Mouse (Mus musculus) heart, adult 18-20 months (tissue): ENCODE data around the gene Aaed1. TPM values are rescaled to one million over a fixed set of nuclear protein-coding genes. Genes with fewer than 3 reads are reported as not detected.
"Not testable (repeated sequence)": the region's sequence is repeated elsewhere in the genome, so short reads cannot be mapped to it uniquely, and the experiment has no call there.

Source experiments
- DNase-seq, 2 experiments: peaks; one replicate each; pipeline ENCODE4 v3.0.0; 2021 to 2022; ENCODE audit warnings: mixed read lengths in 1 of 2
- total RNA-seq, 2 experiments: library from RNA; stranded (reverse); gene quantifications; 2 replicates each; pipeline ENCODE4 v1.2.3; 2021

Gene Aaed1
- total RNA-seq, 2 experiments from 2014 or later, result 57.7 to 58.6 TPM

DNA sequence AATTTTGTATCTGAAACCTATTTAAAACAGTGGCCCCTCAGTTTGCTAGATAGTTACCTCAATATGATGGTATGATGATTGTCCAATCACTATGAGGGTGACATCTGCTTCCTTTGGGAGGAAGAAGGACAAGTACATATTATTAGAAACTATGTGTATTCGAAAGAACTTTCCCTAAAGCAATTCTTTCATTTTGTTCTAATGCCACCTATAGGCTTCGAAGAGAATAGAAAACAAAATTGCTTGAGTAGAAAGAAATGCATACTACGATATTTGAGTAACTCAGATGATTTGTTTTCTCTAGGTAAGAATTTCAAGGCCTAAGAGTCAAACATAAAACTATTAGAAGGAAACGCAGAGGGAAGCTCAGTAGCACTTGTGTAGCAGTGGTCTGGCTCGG lies 3.5 kb downstream of the Aaed1 start:
- no peak for DNase-seq

GRCm38 (mm10) chr13:64307508-64307907 lies 5.0 kb downstream of the Aaed1 start:
- no peak for DNase-seq

- DNase-seq, result peak; percentile 25 to 67
These were observed 6.4 kb downstream of the Aaed1 start for GRCm38 (mm10) chr13:64306078-64306477.

DNA sequence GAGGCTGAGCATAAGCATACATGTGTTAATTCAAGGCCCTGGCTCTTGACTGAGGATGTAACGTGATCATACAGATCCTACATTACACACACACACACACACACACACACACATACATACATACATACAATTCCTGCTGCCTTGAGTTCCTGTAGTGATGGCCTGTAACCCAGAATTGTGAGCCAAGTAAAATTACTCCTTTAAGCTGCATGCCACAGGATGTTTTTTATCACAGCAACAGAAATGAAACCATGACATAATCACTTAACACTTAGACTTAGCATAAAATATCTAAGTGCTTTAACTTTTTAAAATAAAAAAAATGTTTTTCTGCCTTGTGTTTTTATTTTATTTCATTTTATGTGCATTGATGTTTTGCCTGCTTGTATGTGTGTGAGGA lies 13.4 kb downstream of the Aaed1 start:
- no peak for DNase-seq

- no peak for DNase-seq
These were observed 25.7 kb downstream of the Aaed1 start for GRCm38 (mm10) chr13:64286791-64287190.

DNA sequence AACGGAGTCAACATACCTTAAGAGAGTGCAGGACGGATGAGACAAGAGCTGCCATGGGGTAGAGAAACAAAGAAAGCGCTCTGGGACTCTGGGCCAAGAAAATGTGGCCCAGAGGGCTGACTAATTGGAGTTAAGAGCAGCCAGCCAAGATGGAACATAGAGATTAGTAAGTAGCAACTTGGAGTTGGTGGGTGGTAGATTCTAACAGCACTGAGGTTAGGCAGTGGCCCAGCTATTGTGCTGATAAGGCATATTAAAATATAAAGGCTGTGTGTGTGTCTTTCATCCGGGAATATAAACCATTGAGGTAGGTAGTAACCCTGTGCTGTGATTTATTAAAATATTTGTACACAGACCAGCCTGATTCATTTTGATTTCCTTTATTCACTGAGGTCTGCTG lies 26.2 kb downstream of the Aaed1 start:
- no peak for DNase-seq

DNA sequence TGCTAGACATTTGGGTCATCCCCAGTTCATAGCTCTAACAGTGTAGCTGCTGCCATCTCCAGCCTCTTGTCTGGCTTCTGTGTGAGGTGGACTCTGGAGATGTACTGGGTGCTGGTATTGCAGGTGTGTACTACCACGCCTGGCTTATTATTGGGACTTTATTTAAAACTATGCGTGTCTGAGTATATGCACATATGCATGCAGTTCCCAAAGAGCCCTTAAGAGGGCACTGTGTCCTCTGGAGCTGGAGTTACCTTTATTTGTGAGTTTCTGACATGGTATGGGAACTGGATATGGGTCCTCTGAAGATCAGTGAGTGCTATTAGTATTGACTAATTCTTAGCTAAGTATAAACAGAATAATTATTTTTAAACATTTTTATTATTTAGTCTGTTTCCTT lies 27.8 kb downstream of the Aaed1 start:
- no peak for DNase-seq

- DNase-seq, result no peak
These were observed 31.6 kb downstream of the Aaed1 start for GRCm38 (mm10) chr13:64280940-64281339.

DNA sequence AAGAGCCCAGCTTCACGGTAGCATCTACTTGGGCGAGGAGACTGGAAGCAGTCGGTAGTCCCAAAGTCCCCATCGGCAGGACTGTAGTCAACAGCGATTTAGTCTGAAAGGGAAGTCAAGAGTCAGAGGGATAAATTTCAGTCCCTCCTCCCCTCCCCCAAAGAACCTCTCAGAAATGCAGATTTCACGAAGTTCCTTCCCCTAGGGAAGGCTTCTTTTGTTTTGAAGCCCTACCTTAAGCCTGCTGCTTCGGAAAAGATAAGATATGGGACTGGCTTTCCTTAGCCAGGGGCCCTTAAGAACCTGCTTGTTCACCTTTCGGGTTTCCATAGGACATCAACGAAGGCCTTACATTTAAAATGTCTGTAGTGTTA lies 36.8 kb downstream of the Aaed1 start:
- DNase-seq, result no peak

- DNase-seq, result peak; percentile 75 to 77
These were observed 37.4 kb downstream of the Aaed1 start, which contains the start of gene Cdc14b for GRCm38 (mm10) chr13:64274879-64275753. Gene Cdc14b (minus strand): TSS chr13:64275290.

- peak in 1 of 2 experiments; percentile 35 for DNase-seq
These were observed 38.3 kb downstream of the Aaed1 start for GRCm38 (mm10) chr13:64273891-64274844.

DNA sequence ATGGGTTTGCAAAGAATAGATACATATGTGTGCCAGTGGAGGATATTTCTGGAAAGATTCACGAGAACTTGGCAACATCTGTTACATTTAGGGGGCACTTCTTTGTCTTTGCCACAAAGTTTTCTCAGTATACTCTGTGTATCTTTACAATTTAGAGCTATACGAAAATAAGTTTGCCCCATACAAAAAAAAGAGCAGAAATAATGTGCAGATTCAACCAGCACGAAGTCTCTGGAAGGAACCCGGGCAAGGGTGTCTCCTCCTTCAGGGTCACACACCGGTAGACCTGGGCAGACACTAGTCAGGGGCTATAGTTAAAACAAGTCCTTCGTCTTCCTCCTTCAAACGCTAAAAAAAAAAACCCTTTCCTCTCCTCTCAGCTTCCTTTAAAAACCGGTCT lies 39.2 kb downstream of the Aaed1 start:
- no peak for DNase-seq

- no peak for DNase-seq
These were observed 44.1 kb downstream of the Aaed1 start for GRCm38 (mm10) chr13:64268384-64268783.

DNA sequence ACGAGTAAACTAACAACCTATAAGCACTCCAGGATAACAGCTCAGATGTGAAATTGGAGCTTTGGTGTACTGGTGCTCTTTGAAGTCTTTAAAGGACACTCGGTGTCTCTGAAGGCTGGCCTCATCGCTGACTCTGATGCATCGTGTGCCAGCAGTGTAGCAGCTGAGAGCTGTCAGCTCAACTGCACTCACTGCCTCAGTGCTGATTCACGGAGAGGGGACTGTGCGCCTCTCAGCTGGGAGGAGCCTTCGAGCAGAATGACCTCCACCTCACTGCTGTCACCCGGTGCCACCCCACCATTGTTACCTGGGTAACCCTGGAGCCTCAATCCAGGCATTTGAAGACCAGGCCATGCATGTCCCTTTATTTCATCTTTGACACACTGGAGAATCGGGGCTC lies 45.4 kb downstream of the Aaed1 start:
- no peak for DNase-seq

DNA sequence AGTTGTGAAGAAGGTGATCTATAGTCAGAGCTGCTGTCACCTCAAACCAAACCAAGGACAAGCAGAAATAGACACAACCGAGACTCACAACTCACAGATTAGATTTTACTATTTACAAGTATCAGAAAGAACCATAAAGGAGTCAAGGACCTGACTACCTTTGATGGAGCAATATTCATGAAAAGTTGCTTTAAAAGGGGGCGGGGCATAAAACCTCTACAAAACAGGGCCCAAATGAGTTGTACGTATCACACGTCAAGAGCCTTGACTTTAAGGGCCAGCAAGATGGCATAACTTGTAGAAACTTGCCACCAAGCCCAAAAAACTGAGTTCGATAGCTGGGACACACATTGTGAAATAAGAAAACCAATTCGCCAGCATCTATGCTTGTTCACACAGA lies 47.9 kb downstream of the Aaed1 start:
- DNase-seq, result no peak

DNA sequence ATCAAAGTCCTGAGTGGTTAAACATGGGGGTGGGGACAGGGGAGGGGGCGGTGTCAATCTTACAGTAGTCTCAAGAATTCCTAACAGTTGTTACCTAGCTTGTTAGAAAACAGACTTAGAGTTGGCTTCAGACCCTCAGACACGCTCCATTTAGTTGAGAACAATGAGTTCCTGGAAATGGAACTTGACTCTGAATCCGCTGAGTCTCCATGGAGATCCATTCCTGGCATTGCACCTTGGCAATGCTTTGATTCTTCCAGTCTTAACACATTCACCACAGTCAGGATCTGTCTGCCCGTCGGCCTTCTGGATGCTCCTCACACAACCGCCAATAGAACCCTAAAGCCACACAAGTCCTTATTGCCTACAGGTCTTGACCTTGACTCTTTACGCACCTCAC lies 52.6 kb downstream of the Aaed1 start:
- no peak for DNase-seq

GRCm38 (mm10) chr13:64258516-64258821 lies 54.0 kb downstream of the Aaed1 start:
- no peak for DNase-seq

GRCm38 (mm10) chr13:64257814-64258515 lies 54.5 kb downstream of the Aaed1 start:
- DNase-seq, result no peak

- no peak for DNase-seq
These were observed 55.3 kb downstream of the Aaed1 start for GRCm38 (mm10) chr13:64257010-64257813.

DNA sequence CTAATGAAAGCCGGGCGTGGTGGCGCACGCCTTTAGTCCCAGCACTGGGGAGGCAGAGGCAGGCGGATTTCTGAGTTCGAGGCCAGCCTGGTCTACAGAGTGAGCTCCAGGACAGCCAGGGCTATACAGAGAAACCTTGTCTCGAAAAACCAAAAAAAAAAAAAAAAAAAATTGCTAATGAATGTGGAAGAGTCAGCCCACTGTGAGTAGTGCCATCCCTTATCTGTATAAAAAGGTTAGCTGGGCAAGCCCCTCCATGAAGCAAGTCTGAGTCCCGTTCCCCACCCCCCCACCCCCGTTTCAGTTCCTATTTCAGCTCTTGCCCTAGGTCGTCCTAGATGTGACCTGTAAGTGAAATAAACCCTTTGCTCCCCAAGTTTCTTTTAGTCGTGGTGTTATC lies 58.3 kb downstream of the Aaed1 start:
- not testable (repeated sequence) for DNase-seq

DNA sequence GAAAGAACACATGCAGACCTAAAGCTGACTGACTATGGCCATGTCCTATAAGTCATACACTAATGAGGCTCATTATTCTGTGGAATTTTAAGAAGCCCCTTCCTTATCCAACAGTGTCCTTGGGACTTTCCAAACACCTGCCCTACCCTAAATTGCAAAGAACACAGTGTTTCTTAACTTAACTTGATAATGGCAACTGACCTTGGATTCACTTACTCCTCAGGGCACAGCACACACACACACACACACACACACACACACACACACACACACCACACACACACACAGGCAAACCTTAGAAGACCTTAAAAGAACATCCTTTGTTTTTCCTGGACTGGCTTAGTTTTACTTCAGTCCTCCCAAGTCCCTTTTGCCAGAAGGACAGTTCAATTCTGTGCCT lies 58.8 kb downstream of the Aaed1 start:
- DNase-seq, result no peak

DNA sequence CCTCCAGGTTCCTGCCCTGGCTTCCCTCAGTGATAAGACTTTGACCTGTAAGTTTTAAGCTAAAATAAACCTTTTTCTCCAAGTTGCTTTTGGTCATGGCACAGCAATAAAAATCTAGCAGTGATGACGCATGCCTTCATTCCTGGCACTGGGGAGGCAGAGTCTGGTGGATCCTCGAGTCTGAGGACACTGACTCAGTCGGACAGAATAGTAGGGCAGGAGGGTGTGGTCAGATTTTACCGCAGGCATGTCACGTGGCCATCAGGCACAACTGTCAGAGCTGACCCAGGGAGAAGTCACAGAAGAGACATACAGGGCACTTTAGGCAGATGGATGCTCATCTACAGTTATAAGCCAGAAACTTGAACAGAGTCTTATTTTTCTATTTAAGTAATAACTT lies 60.4 kb downstream of the Aaed1 start:
- DNase-seq, result peak in 1 of 2 experiments; percentile 37
